Mouse (Mus musculus) spleen, adult 18-20 months (tissue): ENCODE data around the gene Cdyl2.

Experiments
- DNase-seq, 2 experiments: peaks; one replicate each; pipeline ENCODE4 v3.0.0; 2022; ENCODE audit warnings: mixed read lengths in 2 of 2

The Cdyl2 gene

DNA sequence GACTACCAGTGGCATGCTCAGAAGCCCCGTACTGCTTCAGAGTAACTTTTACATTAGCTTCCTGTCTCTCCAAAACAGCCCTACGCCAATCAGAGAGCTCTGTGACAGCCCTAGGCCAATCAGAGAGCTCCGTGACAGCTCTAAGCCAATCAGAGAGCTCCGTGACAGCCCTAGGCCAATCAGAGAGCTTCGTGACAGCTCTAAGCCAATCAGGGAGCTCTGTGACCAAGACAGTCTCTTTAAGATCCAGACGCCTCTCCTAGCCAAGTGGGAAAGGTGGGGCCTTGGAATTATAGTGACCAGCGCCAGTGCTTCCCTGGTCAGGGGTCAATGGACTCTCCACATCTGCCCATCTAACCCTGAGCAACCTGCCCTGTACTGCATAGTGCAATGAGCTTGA lies 62.2 kb downstream of the Cdyl2 start:
- no peak for DNase-seq

DNA sequence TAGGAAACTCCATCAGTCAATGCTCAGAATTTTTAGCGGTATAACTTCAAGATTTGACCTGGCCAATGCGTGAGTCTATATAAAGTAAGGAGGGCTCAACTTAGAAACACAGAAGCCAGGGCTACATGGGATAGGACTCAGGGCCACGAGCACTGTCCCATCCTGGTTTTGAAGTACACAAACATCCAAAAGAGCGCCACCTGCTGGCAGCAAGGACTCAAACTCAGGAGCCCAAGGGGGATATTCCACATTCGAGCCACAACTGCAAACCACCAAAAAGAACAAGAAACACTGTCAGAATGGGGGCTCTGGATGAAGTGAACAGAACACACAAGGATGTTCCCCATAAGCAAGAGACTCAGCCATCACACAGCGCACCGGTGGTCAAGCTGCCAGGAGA lies 63.8 kb downstream of the Cdyl2 start:
- no peak for DNase-seq

DNA sequence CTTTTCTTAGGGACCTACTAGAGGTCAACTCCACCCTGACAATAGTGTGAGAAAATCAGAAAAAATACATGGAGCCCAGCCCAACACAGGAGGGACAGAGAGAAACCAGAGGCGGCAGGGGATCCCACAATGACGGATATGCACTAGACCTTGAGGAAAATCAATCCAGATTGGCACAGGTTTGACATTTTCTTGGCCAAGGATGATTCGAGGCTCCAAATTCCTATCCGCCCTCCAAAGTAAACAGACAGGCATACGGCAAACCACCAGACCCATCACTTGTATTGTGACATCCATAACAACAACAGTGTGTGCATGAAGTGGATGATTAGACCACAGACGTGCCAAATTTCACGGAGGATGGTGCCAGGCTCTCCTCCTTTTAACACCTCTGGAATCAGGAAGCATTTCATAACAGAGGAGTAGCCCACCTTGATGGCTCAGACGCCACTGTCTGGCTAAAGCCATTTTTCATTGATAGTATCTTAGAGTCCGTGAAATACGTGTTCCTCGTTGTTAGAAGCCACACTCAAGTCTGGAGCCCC lies 65.9 kb downstream of the Cdyl2 start:
- no peak for DNase-seq

DNA sequence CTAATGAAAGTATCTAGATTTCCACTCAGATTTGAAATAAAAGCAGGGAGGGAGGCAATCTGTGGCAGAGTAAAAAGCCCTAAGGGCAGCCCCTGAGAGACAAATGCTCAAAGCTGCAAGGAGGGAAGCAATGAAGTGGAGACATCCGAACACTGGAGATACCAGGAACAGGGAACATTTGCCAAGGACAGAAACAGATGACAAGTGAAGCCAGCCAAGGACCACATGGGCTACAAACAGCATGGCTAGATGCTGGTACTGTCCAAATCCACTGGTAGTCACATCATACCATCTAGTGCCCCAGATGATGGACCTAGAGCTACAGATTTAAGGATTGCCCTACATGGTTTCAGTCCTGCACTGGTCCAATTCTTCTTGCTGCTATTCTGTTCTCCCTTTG lies 71.3 kb downstream of the Cdyl2 start:
- no peak for DNase-seq

DNA sequence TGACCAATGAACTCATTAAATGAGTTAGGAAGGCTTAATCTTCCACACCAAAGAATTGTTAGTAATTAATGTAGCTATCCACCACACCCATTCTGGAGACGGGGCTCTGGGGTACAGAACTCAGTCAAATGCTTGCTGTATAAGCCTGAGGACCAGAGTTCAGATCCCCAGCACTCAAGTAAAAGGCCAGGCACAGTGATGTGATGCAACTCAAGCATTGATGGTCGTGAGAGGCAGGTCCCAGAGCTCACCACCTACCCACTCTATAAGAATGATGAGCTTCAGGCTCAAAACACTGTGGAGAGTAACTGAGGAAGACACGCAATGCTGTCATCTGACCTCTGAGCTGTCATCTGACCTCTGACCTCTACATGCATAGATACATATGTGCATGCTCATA lies 76.0 kb downstream of the Cdyl2 start:
- no peak for DNase-seq

DNA sequence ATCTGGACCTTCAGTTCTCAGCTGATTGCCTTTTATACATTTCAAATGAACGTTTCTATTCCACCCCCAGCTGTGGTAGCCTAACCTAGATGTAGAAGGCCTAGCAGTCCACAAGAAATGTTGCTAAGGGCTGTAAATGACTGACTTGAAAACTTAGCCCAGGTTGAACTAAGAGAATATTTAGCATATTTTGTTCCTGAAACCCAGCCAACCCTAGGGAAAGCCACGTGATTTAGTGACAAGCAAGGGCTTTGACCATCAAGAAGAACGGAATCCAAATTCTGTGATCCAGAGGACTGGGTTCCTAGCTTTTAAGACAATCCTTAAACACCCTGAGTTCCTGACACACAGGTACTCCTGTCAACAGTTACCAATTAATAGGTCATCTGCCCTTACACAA lies 77.9 kb downstream of the Cdyl2 start:
- DNase-seq: no peak

DNA sequence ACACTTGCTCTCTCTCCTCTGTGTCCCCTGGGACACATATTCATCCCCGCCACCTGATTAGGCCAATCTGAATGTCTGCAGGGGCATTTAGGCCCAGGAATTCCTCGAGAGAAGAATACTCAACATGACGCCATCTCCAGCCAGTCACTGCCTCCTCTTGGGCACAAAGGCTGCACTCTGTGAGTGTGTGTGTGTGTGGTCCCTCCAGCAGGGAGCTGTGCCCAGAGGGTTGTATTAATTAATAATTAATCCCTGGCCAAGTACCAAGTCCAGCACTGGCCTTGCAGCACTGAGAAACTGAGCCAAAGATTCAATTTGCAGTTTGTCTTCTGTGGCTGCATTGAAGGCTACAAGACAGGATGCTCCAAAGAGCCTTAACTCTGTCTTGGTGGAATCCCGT lies 79.8 kb downstream of the Cdyl2 start:
- no peak for DNase-seq

DNA sequence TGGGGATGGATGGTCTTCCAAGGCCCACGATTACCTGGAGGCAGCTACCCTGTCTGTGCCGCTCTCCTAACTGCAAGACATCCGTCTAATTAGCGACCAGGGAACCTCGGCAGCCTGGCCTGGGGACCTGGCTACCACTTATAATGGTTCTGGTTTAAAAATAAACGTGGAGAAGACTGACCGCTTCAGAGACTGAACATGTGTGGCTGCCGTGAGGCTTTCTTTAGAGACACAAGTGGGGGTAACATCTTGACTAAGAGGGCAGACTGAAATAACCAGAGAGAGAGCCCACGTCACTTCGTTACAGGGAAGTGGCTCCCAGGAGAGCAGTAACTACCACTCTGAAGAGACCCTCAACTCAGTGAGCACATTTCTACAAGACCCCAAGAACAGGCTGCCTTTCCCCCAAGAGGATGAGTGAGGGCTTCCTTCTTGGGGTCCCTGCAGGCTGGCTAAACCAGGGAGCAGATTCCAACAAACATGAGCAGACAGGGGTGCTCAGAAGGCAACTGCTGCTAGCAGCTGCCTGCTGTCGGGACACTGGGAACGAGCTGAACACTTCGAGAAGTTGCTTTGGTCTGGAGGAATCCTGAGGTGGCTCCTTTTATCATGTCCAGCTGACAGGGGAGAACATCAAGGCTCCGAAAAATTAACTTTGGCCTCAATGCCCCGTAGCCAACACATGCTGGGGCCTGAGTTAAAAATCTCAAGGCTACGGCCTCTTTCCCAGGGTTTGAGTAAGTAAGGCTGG lies 82.6 kb downstream of the Cdyl2 start:
- no peak for DNase-seq

DNA sequence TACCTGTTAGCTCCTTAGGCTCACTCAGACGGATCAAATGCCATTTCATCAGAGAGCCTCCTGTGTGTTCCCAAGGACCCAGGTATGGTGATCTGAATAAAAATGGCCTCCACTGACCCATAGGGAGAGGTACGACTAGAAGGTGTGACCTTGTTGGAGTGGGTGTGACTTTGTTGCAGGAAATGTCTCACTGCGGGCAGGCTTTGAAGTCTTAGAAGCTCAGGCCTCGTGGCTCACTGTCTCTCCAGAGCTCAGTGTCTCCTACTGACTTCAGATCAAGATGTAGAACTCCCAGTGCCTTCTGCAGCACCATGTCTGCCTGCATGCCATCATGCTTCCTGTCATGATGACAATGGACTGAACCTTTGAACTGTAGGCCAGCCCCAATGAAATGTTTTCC lies 87.4 kb downstream of the Cdyl2 start:
- DNase-seq: no peak

DNA sequence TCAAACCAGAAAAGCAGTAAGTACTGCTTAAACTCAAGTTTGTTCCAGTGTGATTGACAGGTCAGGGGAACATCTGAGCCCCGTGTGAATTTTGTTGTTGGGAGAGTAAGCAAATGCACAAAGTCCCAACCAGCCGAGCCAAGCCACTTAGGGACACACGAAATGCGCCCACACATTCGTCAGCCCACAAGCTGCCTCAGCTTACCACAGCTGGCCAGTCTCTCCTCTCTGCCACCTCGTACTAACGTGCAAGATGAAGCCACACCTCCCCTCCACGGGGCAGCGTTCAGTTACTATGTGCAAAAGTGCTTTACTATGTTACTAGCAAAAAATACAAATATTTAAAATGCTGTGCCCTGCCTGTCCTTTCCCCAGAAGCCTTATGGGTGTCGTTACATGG lies 91.9 kb downstream of the Cdyl2 start:
- no peak for DNase-seq

DNA sequence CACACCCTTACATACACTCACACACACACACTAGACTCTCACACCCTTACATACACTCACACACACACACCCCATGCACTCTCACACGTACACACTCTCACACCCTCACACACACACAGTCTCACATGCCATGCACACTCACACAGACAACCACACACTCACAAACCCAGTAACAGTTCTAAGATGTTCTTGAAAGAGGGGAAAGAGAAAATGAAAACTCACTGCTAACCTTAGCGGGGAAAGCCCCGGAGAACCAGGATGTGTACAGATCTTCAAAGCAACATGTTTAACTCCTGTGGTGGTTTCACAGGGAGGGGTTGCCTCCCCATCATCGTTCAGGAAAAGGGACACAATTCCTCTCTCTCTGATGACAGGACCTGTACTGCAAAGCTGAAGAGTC lies 94.8 kb downstream of the Cdyl2 start:
- peak in 1 of 2 experiments; percentile 11 for DNase-seq

DNA sequence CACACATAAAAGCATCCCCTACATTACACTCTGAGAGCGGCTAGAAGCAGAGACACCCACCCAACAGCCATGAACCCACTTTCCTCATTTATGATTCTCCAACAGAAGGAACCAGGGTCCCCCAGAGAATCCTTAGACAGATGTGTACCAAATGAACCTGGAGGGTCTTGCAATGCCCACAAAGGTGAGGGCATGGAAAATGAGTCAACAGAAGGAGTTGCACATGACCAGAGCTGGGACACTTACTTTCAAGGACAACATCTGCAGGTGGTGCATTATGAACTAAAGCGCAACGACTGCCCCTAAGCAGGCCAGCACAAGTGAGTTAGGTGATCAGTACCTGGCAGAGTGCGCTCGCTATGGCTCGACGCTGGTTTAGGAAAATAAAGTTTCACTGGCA lies 95.6 kb downstream of the Cdyl2 start:
- no peak for DNase-seq

DNA sequence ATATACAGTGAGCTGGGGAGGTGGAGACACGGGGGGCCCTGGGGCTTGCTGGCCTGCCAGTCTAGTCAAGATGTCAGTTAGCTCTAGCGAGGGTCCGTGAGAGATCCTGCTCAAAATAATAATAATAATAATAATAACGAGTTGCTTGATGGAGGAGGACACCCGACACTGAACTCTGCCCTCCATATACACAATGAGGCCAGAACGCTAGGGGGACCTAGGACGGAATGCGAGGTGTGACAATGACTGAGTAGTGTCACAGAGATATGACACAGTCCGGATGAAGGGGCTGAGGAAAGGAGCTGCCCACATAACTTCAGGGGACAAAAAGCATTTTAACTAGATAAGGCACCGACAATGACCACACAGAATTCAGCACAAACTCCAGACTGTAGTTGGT lies 96.4 kb downstream of the Cdyl2 start:
- no peak for DNase-seq

DNA sequence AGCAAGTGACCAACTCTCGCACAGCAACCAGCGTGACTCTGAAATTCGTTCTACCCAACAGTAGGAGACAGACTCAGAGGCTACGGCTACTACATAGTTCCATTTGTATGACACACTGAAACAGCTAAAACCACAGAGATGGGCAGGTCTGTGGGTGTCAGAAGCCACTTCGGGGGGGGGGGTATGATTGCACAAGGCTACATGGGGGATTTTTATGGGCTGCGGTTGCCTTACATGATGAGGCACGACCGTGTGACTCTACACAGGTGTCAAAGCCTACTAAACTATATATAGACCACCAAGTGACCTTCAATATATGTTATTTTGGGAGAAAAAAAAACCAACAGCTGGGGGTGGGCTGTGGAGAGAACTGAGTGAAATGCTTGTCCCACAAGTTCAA lies 96.8 kb downstream of the Cdyl2 start:
- DNase-seq: peak in 1 of 2 experiments; percentile 13

DNA sequence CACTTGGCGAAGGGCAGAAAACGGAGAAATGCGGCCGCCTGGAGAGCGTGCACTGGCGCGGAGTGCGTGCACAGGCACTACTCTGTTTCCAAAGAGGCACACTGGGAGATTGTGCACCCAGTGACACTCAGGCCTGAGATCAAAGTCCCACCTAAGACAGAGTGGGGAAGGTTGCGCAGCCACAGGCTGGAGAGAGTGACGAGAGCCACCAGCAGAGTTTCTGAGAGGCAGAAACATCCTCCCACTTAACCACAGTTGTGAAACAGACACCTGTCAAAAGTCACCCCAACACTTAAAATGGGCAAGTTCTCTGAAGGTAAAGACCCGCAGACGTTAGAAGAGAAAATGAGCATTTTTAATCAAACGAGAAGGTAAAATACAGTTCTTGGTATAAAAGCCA lies 97.5 kb downstream of the Cdyl2 start:
- peak; percentile 21 to 28 for DNase-seq

DNA sequence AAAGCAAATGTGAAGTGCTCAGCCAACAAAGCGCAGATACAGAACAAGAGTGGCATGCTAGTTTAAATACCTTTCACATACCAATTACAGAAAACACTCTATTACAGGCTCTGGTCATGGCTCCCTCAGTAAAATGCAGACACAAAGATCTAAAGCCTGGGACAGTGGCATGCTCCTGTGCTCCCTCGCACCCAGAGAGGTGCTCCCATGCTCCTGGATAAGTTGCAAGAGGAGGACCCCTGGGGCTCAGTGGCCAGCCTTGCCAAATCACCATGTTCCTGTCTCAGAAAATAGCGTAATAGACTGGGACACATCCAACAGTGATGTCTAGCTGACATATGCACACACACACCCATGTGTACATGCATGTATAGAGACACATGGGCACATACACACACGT lies 98.4 kb downstream of the Cdyl2 start:
- DNase-seq: no peak

DNA sequence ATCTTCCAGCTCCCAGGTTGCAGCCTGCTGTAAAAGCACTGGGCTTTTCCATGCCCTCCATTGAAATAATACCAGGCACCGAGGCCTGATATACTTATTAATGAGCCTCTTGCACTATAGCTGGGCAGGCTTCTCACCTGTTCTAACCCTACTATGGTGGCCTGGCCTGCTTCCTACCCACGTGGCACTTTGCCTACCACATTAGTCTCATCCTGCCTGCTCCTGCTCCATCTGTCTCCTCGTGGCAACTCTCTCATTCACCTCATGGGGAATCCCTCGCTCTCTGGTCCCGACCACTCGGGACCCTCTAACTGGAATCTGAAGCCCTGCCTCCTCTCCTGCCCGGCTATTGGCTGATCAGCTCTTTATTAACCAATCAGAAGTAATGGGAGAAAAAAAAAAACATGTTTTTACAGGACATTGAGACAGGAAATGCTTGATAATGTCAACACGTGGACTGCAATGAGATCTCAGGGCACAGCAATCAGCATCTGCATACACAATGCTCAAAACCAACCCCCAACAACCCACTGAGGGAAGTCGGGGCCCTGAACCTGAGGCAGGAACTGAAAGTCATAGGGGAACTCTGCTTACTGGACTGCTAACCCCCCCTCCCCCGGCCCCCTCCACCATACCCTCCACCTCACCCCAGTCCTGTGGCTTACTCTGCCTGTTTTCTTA lies 99.2 kb downstream of the Cdyl2 start:
- DNase-seq: peak; percentile 35 to 59

DNA sequence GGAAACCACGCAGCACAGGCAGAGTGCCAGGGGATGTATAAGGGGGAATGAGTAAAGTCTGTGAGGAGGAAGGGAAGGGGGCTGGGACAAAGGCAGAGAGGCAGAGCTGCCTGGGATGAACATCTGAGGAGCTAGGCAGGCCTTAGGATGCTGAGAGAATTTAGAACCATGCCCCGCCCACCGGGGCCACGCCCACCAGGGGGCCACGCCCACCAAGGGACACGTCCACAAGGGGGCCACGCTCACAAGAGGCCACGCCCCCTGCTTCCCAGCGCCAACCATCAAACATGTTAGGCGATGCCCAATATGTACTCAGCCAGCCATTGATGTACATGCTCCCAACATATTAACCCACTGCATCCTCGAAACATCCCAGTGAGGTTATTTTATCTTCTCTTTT lies 102.7 kb downstream of the Cdyl2 start:
- peak in 1 of 2 experiments; percentile 13 for DNase-seq

DNA sequence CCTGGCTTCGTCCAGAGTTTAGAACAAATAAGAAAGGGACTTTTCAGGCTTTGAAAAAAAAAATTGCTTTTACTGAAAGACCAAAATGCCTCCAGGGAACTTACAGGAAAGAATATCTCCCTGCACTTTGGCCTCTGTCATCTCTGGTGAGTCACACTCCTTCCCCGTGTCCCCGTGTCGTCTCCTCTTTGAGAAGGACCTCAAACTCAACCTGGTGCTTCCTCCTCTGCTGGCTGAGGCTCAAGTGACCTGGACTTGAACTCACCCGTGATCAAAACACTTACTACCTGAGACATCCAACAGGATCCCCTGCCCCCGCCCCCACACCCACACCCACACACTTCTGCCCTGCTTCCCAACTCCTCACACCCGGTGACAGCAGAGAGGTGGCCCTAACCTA lies 103.8 kb downstream of the Cdyl2 start:
- no peak for DNase-seq

DNA sequence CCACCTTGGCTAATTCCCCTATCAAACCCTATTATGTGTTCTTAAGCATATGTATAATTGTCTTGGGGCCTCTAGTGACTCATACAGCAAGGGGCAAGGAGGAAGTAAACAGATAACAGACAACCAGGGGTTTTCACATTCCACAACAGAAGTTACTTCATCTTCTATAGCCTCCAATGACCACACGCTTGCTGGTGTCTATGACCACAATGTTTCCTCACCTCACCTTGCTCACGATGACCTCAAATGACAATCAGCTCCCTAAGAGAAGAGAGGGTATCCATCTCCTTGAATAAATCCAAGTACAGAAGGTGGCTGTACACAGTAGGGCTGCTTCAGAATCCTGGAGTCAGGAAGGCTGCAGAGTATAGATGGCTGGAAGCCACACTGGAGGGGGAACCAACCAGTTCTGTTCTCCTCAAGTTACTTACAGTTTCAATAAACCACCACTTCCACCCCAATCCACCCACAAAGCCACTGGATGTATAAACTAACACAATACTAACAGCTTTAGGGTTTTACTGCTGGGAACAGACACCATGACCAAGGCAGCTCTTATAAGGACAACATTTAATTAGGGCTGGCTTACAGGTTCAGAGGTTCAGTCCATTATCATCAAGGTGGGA lies 104.8 kb downstream of the Cdyl2 start:
- no peak for DNase-seq

DNA sequence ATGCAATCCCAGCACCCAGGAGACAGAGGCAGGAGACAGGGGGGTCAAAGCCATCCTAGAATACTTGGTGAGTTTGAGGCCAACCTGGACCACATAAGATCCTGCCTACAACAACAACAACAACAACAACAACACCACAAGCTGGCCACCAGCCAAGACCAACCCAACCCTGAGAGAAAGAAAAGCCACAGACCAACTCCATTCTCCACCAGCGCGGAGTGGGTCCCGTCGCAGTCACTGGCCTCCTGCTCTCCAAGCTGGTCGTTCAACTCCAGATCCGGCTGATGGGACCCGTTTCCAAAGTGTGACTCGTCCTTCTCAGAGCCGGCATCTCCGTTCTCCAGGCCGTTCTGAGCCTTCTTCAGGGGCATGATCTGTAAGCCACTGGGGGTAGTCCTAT lies 109.2 kb downstream of the Cdyl2 start:
- DNase-seq: no peak

DNA sequence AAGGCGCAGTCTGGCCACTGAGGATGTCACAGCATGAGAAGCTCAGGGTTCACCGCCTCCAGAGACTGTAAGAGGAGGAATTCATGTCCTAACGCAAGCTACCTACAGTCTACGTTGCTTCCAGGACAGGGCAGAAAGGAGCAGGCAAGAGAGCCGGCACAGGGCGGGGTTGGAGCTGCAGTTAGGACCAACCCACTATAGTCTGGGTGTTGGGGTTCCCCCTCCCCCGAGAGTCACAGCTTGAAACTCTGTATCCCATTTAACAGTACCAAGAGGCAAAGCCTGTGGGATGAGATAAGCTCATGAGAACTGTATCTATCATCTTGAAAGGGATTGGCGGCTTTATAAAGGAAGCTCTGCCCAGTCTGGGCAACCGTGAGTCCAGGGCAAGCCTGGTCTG lies 110.5 kb downstream of the Cdyl2 start:
- no peak for DNase-seq

DNA sequence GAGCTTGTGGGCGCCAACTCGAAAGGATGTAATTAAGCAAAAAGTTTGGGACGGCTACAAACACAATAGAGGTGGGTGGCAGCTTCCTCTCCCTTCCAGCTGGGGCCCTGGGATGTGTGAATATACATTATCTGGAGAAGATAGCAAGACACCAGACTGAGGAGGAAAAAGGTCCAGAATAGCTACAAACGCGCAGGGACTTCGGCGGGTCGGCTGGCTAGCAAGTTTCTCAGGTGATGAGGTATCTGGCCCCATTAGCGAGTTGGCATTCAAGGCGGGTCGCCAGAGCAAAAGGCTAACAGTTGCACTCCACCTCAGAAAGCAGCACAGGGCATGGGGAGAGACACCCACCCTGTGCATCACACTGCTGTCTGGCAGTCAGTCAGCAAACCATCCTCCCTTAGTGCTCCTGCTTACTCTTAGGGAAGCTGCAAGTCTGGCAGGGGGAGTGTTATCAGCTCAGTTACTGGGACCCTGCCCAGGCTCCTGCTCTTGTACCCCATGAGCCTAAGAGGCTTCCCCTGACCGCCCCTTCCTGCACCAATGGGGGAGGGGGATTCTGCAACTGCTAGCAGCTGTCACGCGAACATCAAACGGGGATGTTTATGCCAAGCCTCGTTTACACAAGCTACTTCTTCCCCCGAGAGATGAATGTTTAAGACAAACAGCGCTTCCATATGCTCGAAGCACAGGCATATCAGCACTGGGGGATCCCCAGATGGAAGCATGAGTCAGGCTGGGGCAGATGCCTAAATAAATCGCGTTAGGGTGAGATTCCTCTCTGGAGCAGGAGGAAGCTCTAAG lies 111.4 kb downstream of the Cdyl2 start:
- DNase-seq: no peak
